Mouse (Mus musculus) myocyte (in vitro differentiated cells): ENCODE data around the gene Nfia. TPM values are rescaled to one million over a fixed set of nuclear protein-coding genes. Genes with fewer than 3 reads are reported as not detected.

Source experiments
- H3K27me3 ChIP-seq: one replicate; pipeline ENCODE4 v1.6.1; 2011; ENCODE audit not compliant: control insufficient read depth, insufficient read depth, insufficient read length
- H3K36me3 ChIP-seq: one replicate; pipeline ENCODE4 v1.6.1; 2011; ENCODE audit not compliant: control insufficient read depth, insufficient read depth
- H3K4me2 ChIP-seq: one replicate; pipeline ENCODE4 v1.6.1; 2011; ENCODE audit warnings: low read depth, control low read depth
- H3K4me3 ChIP-seq: one replicate; pipeline ENCODE4 v1.5.1; 2011; ENCODE audit warnings: mild to moderate bottlenecking, control low read depth, moderate library complexity
- H3K79me2 ChIP-seq: one replicate; pipeline ENCODE4 v1.6.1; 2011; ENCODE audit not compliant: control insufficient read depth, insufficient read depth
- H3ac ChIP-seq: one replicate; pipeline ENCODE4 v1.6.1; 2011; ENCODE audit not compliant: control insufficient read depth, insufficient read length
- CEBPB ChIP-seq: IDR thresholded peaks from 2 replicates; pipeline ENCODE4 v1.6.1; 2011; ENCODE audit warnings: mild to moderate bottlenecking, moderate library complexity; ENCODE audit not compliant: poor library complexity, insufficient read depth, severe bottlenecking
- E2F4 ChIP-seq: IDR thresholded peaks from one replicate; pipeline ENCODE4 v1.6.1; 2011; ENCODE audit warnings: mild to moderate bottlenecking, control low read depth, moderate library complexity; ENCODE audit not compliant: insufficient read depth
- MAX ChIP-seq: IDR thresholded peaks from one replicate; pipeline ENCODE4 v1.6.1; 2011; ENCODE audit warnings: low read depth, mild to moderate bottlenecking, control low read depth
- MYOD1 ChIP-seq, 3 experiments: IDR thresholded peaks; one replicate each; pipeline ENCODE4 v1.6.1; 2011; ENCODE audit warnings: control low read depth in 2 of 3, low read depth in 2 of 3, mild to moderate bottlenecking in 2 of 3, moderate library complexity in 1 of 3; ENCODE audit not compliant: insufficient read length in 2 of 3, control insufficient read depth in 1 of 3
- MYOG ChIP-seq, 3 experiments: IDR thresholded peaks; one replicate each; pipeline ENCODE4 v1.6.1; 2011; ENCODE audit warnings: control low read depth in 2 of 3, low read depth in 2 of 3, mild to moderate bottlenecking in 2 of 3; ENCODE audit not compliant: insufficient read length in 2 of 3, control insufficient read depth in 1 of 3, insufficient read depth in 1 of 3
- POLR2A ChIP-seq: IDR thresholded peaks from one replicate; pipeline ENCODE4 v1.6.1; 2011; ENCODE audit warnings: low read depth, mild to moderate bottlenecking, control low read depth, moderate library complexity; ENCODE audit not compliant: insufficient read length
- POLR2AphosphoS2 ChIP-seq: IDR thresholded peaks from one replicate; pipeline ENCODE4 v1.6.1; 2011; ENCODE audit warnings: low read depth, control low read depth; ENCODE audit not compliant: insufficient read length
- REST ChIP-seq: IDR thresholded peaks from one replicate; pipeline ENCODE4 v1.6.1; 2011; ENCODE audit warnings: mild to moderate bottlenecking, control low read depth, moderate library complexity; ENCODE audit not compliant: insufficient read depth, insufficient read length
- SRF ChIP-seq: IDR thresholded peaks from one replicate; pipeline ENCODE4 v1.6.1; 2011; ENCODE audit warnings: low read depth; ENCODE audit not compliant: control insufficient read depth, insufficient read length
- TCF12 ChIP-seq: IDR thresholded peaks from one replicate; pipeline ENCODE4 v1.6.1; 2011; ENCODE audit warnings: mild to moderate bottlenecking, control low read depth; ENCODE audit not compliant: poor library complexity, insufficient read depth, severe bottlenecking
- TCF3 ChIP-seq: IDR thresholded peaks from one replicate; pipeline ENCODE4 v1.6.1; 2011; ENCODE audit warnings: low read depth, control low read depth; ENCODE audit not compliant: insufficient read length
- USF1 ChIP-seq: IDR thresholded peaks from one replicate; pipeline ENCODE4 v1.6.1; 2011; ENCODE audit warnings: low read depth, mild to moderate bottlenecking, control low read depth, moderate library complexity
- polyA plus RNA-seq: library from polyadenylated mRNA; unstranded; fragments of >200 nt; fragmentation: generic; extraction: Trizol; gene quantifications from one replicate; pipeline ENCODE4 v1.2.1, GENCODE M21; 2012; ENCODE audit warnings: missing spikeins

Gene Nfia
- polyA plus RNA-seq, 1 experiment, result 0.25 TPM

GRCm38 (mm10) chr4:97944309-97944708 is 171.8 kb downstream of the Nfia start:
- Histone ChIP-seq H3K79me2 (no peaks in the 10 kb centered on the region), H3K36me3 (no peaks in the 10 kb centered on the region), H3ac (no peak overlapping the region), H3K4me2 (no peak overlapping the region), H3K27me3 (no peaks in the 10 kb centered on the region), H3K4me3 (no peak overlapping the region)
- TF ChIP-seq MYOD1 (IDR thresholded peaks at IDR 0.05; ENCODE audit: control insufficient read depth in 1 of 3, insufficient read length in 2 of 3, low read depth in 2 of 3), result no peak
- TF ChIP-seq POLR2A, result no peak
- no peak for TF ChIP-seq MYOG (IDR thresholded peaks at IDR 0.05; ENCODE audit: control insufficient read depth in 1 of 3, insufficient read depth in 1 of 3, insufficient read length in 2 of 3, low read depth in 2 of 3)
- no peak for TF ChIP-seq SRF
- TF ChIP-seq REST, result no peak
- TF ChIP-seq POLR2AphosphoS2, result no peak
- no peak for TF ChIP-seq MAX
- no peak for TF ChIP-seq E2F4
- no peak for TF ChIP-seq CEBPB
- no peak for TF ChIP-seq USF1
- TF ChIP-seq TCF12, result no peak
- no peak for TF ChIP-seq TCF3

DNA sequence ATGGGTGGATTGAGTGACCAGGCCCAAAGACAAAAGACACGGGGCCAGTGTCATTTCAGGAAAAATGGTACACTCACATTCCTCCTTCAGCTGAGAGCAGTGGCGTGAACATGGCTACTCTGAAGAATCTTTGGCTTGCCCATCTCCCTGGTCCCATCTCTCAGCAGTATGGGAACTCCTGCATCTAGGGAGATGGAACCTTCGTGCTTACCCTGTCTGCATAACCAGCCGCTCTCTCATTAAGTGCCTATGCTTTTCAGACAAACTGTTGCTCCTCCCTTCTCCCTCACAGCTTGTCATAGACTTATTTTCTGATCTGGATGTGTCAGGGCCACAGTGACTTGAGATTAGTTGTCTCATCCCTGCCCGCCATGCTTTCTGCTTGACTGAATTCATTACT is 174.9 kb downstream of the Nfia start:
- Histone ChIP-seq H3ac (no peak overlapping the region), H3K4me3 (no peak overlapping the region), H3K27me3 (no peaks in the 10 kb centered on the region), H3K4me2 (no peak overlapping the region), H3K36me3 (no peaks in the 10 kb centered on the region), H3K79me2 (no peaks in the 10 kb centered on the region)
- TF ChIP-seq E2F4, result no peak
- TF ChIP-seq MYOD1 (IDR thresholded peaks at IDR 0.05; ENCODE audit: control insufficient read depth in 1 of 3, insufficient read length in 2 of 3, low read depth in 2 of 3), result no peak
- TF ChIP-seq CEBPB, result no peak
- no peak for TF ChIP-seq TCF12
- TF ChIP-seq MAX, result no peak
- TF ChIP-seq POLR2A, result no peak
- TF ChIP-seq REST, result no peak
- no peak for TF ChIP-seq TCF3
- TF ChIP-seq MYOG (IDR thresholded peaks at IDR 0.05; ENCODE audit: control insufficient read depth in 1 of 3, insufficient read depth in 1 of 3, insufficient read length in 2 of 3, low read depth in 2 of 3), result no peak
- no peak for TF ChIP-seq POLR2AphosphoS2
- no peak for TF ChIP-seq USF1
- TF ChIP-seq SRF, result no peak

- Histone ChIP-seq H3K4me2 (no peak overlapping the region), H3K79me2 (no peaks in the 10 kb centered on the region), H3K36me3 (no peaks in the 10 kb centered on the region), H3K4me3 (no peak overlapping the region), H3K27me3 (no peaks in the 10 kb centered on the region), H3ac (no peak overlapping the region)
- TF ChIP-seq POLR2AphosphoS2, result no peak
- no peak for TF ChIP-seq USF1
- TF ChIP-seq MYOG (IDR thresholded peaks at IDR 0.05; ENCODE audit: control insufficient read depth in 1 of 3, insufficient read depth in 1 of 3, insufficient read length in 2 of 3, low read depth in 2 of 3), result no peak
- no peak for TF ChIP-seq POLR2A
- TF ChIP-seq TCF3, result no peak
- TF ChIP-seq MAX, result no peak
- no peak for TF ChIP-seq TCF12
- no peak for TF ChIP-seq E2F4
- TF ChIP-seq MYOD1 (IDR thresholded peaks at IDR 0.05; ENCODE audit: control insufficient read depth in 1 of 3, insufficient read length in 2 of 3, low read depth in 2 of 3), result no peak
- TF ChIP-seq REST, result no peak
- TF ChIP-seq SRF, result no peak
Observed at GRCm38 (mm10) chr4:97948250-97948649, 175.7 kb downstream of the Nfia start.

DNA sequence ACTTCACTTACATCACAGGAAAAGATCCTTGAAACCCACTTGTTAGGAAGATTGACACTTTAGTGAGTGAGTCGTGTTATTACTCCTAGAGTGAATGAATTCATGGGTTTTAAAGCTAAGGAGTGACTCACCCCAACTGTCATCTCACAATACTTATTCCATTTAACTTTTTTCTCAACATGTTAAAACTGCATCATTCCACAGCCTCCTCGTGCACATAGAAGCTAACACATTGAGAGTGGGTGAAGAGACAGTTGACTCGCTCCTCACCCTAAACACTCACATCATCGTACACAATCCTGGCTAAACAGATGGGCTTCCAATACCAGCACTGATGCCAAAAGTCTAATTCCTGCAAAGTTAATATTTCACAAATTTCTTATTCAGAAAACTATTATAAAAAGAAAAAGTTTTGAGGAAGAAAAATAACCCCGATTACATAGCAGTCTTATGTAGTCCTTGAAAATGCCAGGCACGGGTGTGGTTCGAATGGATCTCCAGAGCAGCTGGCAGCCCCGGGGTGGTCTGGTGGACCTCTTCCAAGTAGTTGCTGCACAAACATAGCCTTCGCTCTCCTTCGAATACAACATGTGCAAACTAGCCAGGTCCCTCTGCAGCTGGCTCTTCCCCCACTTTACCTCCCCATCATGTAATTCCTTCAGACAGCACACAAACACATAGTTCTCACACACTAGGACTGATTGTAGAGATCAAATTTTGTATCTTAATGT is 178.0 kb downstream of the Nfia start:
- Histone ChIP-seq H3K36me3 (no peaks in the 10 kb centered on the region), H3K79me2 (no peaks in the 10 kb centered on the region)

More for the DNA sequence above, 178.0 kb downstream of the Nfia start:
- Histone ChIP-seq H3ac (no peak overlapping the region), H3K27me3 (no peaks in the 10 kb centered on the region), H3K4me3 (no peak overlapping the region), H3K4me2 (no peak overlapping the region)
- TF ChIP-seq REST (no peak), TCF3 (no peak), POLR2A (no peak), CEBPB (no peak), TCF12 (no peak), MAX (no peak), USF1 (no peak), POLR2AphosphoS2 (no peak)
